Mouse (Mus musculus): ENCODE measurements around the gene Adad2. TPM values are rescaled to one million over a fixed set of nuclear protein-coding genes. Genes with fewer than 3 reads are reported as not detected.

Gene Adad2
- polyA plus RNA-seq, 1 experiment from 2014 or later = 0.08 TPM

- H3K4me1 ChIP-seq = peaks cover 3% of the 10 kb centered on the region; the same call in 1 of the 2 replicates
- H3K9ac ChIP-seq = no peak overlapping the region
- no peak overlapping the region for H3K4me2 ChIP-seq
- no peaks in the 10 kb centered on the region for H3K36me3 ChIP-seq
- H3K27me3 ChIP-seq = no peaks in the 10 kb centered on the region
- H3K27ac ChIP-seq = no peak overlapping the region
- no peaks in the 10 kb centered on the region for H3K9me3 ChIP-seq
- 72% methylated on average over 3 of the region's 3 CpGs for WGBS
- ATAC-seq (ENCODE audit: insufficient number of reproducible peaks, low FRiP score, low TSS enrichment, low read depth) = no peak
- H3K4me3 ChIP-seq = no peak overlapping the region
Measured at GRCm38 (mm10) chr8:119646197-119646596, 33.6 kb downstream of the Adad2 start.

GRCm38 (mm10) chr8:119646846-119647245 lies 34.3 kb downstream of the Adad2 start:
- ATAC-seq (ENCODE audit: insufficient number of reproducible peaks, low FRiP score, low TSS enrichment, low read depth) = no peak
- no peak overlapping the region for H3K4me2 ChIP-seq
- 81% methylated on average over 7 of the region's 7 CpGs for WGBS

GRCm38 (mm10) chr8:119651324-119651723 lies 38.8 kb downstream of the Adad2 start:
- Histone ChIP-seq H3K4me2 (no peak overlapping the region), H3K4me3 (no peak overlapping the region), H3K36me3 (no peaks in the 10 kb centered on the region), H3K4me1 (peaks cover 11% of the 10 kb centered on the region; the same call in 1 of the 2 replicates), H3K9ac (no peak overlapping the region), H3K27me3 (no peaks in the 10 kb centered on the region), H3K9me3 (no peaks in the 10 kb centered on the region), H3K27ac (no peak overlapping the region)
- 15% methylated on average over 2 of the region's 2 CpGs for WGBS
- ATAC-seq (ENCODE audit: insufficient number of reproducible peaks, low FRiP score, low TSS enrichment, low read depth) = no peak

More at GRCm38 (mm10) chr8:119646846-119647245, 34.3 kb downstream of the Adad2 start:
- Histone ChIP-seq H3K9ac (no peak overlapping the region), H3K4me1 (peaks cover 10% of the 10 kb centered on the region; the same call in 1 of the 2 replicates), H3K9me3 (no peaks in the 10 kb centered on the region), H3K27me3 (no peaks in the 10 kb centered on the region), H3K4me3 (no peak overlapping the region), H3K36me3 (no peaks in the 10 kb centered on the region), H3K27ac (no peak overlapping the region)

GRCm38 (mm10) chr8:119656709-119657464 lies 44.3 kb downstream of the Adad2 start:
- 43% methylated on average over 5 of the region's 5 CpGs for WGBS
- no peak overlapping the region for H3K4me3 ChIP-seq
- no peak overlapping the region for H3K27ac ChIP-seq
- H3K9me3 ChIP-seq = no peaks in the 10 kb centered on the region
- peaks cover 14% of the 10 kb centered on the region for H3K4me1 ChIP-seq
- H3K9ac ChIP-seq = no peak overlapping the region
- H3K4me2 ChIP-seq = no peak overlapping the region
- H3K27me3 ChIP-seq = no peaks in the 10 kb centered on the region
- no peak for ATAC-seq (ENCODE audit: insufficient number of reproducible peaks, low FRiP score, low TSS enrichment, low read depth)
- no peaks in the 10 kb centered on the region for H3K36me3 ChIP-seq

- no peak overlapping the region for H3K4me2 ChIP-seq
- ATAC-seq (ENCODE audit: insufficient number of reproducible peaks, low FRiP score, low TSS enrichment, low read depth) = no peak
- WGBS = 16% methylated on average over 9 of the region's 9 CpGs
Measured at GRCm38 (mm10) chr8:119661081-119661480, 48.5 kb downstream of the Adad2 start.

GRCm38 (mm10) chr8:119661892-119662291 lies 49.3 kb downstream of the Adad2 start:
- Histone ChIP-seq H3K4me2 (no peak overlapping the region), H3K36me3 (no peaks in the 10 kb centered on the region), H3K4me1 (peaks cover 24% of the 10 kb centered on the region), H3K27me3 (0 out of 2 replicates have a peak, but pooled peaks cover 2% of the 10 kb centered on the region), H3K4me3 (no peak overlapping the region), H3K27ac (no peak overlapping the region), H3K9me3 (no peaks in the 10 kb centered on the region), H3K9ac (no peak overlapping the region)
- WGBS = 73% methylated on average over 6 of the region's 6 CpGs
- ATAC-seq (ENCODE audit: insufficient number of reproducible peaks, low FRiP score, low TSS enrichment, low read depth) = no peak

More at GRCm38 (mm10) chr8:119661081-119661480, 48.5 kb downstream of the Adad2 start:
- Histone ChIP-seq H3K9me3 (no peaks in the 10 kb centered on the region), H3K9ac (no peak overlapping the region), H3K4me1 (peaks cover 19% of the 10 kb centered on the region), H3K27ac (no peak overlapping the region), H3K4me3 (no peak overlapping the region), H3K27me3 (no peaks in the 10 kb centered on the region), H3K36me3 (no peaks in the 10 kb centered on the region)

- H3K4me1 ChIP-seq = peaks cover 24% of the 10 kb centered on the region
Measured at GRCm38 (mm10) chr8:119663440-119663839, 50.9 kb downstream of the Adad2 start.

GRCm38 (mm10) chr8:119665270-119665669 lies 52.7 kb downstream of the Adad2 start:
- H3K36me3 ChIP-seq = no peaks in the 10 kb centered on the region
- 0 out of 2 replicates have a peak, but pooled peaks cover 8% of the 10 kb centered on the region for H3K27me3 ChIP-seq
- H3K27ac ChIP-seq = no peak overlapping the region
- no peak overlapping the region for H3K4me3 ChIP-seq
- no peak overlapping the region for H3K4me2 ChIP-seq
- 60% methylated on average over 6 of the region's 6 CpGs for WGBS
- H3K9ac ChIP-seq = no peak overlapping the region
- ATAC-seq (ENCODE audit: insufficient number of reproducible peaks, low FRiP score, low TSS enrichment, low read depth) = no peak
- H3K4me1 ChIP-seq = peaks cover 24% of the 10 kb centered on the region
- H3K9me3 ChIP-seq = no peaks in the 10 kb centered on the region

More at GRCm38 (mm10) chr8:119663440-119663839, 50.9 kb downstream of the Adad2 start:
- Histone ChIP-seq H3K9me3 (no peaks in the 10 kb centered on the region), H3K4me2 (no peak overlapping the region), H3K27ac (no peak overlapping the region), H3K27me3 (0 out of 2 replicates have a peak, but pooled peaks cover 8% of the 10 kb centered on the region), H3K4me3 (no peak overlapping the region), H3K9ac (no peak overlapping the region), H3K36me3 (no peaks in the 10 kb centered on the region)
- WGBS = 70% methylated on average over 11 of the region's 11 CpGs
- no peak for ATAC-seq (ENCODE audit: insufficient number of reproducible peaks, low FRiP score, low TSS enrichment, low read depth)

Other genes starting within 250 kb of the Adad2 start
- 11.9 and 12.9 TPM in 2 replicates for gene Mlycd, start 217.9 kb upstream of the Adad2 start, polyA plus RNA-seq (2015; fragmentation: Nextera tagmentation; extraction: Ambion mirVana)
- gene Osgin1, start 178.6 kb upstream of the Adad2 start, polyA plus RNA-seq (2015; fragmentation: Nextera tagmentation; extraction: Ambion mirVana) = 2.4 and 3.3 TPM in 2 replicates
- gene Necab2, start 166.0 kb upstream of the Adad2 start, polyA plus RNA-seq (2015; fragmentation: Nextera tagmentation; extraction: Ambion mirVana) = 0.96 and 1.1 TPM in 2 replicates
- gene Slc38a8, start 111.0 kb upstream of the Adad2 start, polyA plus RNA-seq (2015; fragmentation: Nextera tagmentation; extraction: Ambion mirVana) = 0.14 TPM in 1 of 2 replicates, not detected in the other
- 122 and 126 TPM in 2 replicates for gene Mbtps1, start 54.0 kb upstream of the Adad2 start, polyA plus RNA-seq (2015; fragmentation: Nextera tagmentation; extraction: Ambion mirVana)
- gene Hsdl1, start 37.6 kb upstream of the Adad2 start, polyA plus RNA-seq (2015; fragmentation: Nextera tagmentation; extraction: Ambion mirVana) = 31.7 and 33.2 TPM in 2 replicates
- gene Dnaaf1, start 37.5 kb upstream of the Adad2 start, polyA plus RNA-seq (2015; fragmentation: Nextera tagmentation; extraction: Ambion mirVana) = 0.06 and 0.09 TPM in 2 replicates
- gene Taf1c, start 7.5 kb upstream of the Adad2 start, polyA plus RNA-seq (2015; fragmentation: Nextera tagmentation; extraction: Ambion mirVana) = 11.4 and 11.7 TPM in 2 replicates
- 0.19 and 0.27 TPM in 2 replicates for gene Kcng4, start 22.9 kb downstream of the Adad2 start, polyA plus RNA-seq (2015; fragmentation: Nextera tagmentation; extraction: Ambion mirVana)
- 1.5 and 4.7 TPM in 2 replicates for gene Wfdc1, start 53.6 kb downstream of the Adad2 start, polyA plus RNA-seq (2015; fragmentation: Nextera tagmentation; extraction: Ambion mirVana)
- 5.3 and 5.8 TPM in 2 replicates for gene Atp2c2, start 87.3 kb downstream of the Adad2 start, polyA plus RNA-seq (2015; fragmentation: Nextera tagmentation; extraction: Ambion mirVana)
- gene Tldc1, start 165.7 kb downstream of the Adad2 start, polyA plus RNA-seq (2015; fragmentation: Nextera tagmentation; extraction: Ambion mirVana) = 11.5 and 11.7 TPM in 2 replicates
- gene Cotl1, start 227.8 kb downstream of the Adad2 start, polyA plus RNA-seq (2015; fragmentation: Nextera tagmentation; extraction: Ambion mirVana) = 55.1 and 65.4 TPM in 2 replicates
- gene Klhl36, start 249.5 kb downstream of the Adad2 start, polyA plus RNA-seq (2015; fragmentation: Nextera tagmentation; extraction: Ambion mirVana) = 13.0 and 13.5 TPM in 2 replicates